Mouse (Mus musculus): ENCODE measurements around the gene Gm6034. TPM values are rescaled to one million over a fixed set of nuclear protein-coding genes. Genes with fewer than 3 reads are reported as not detected.
"Not testable (repeated sequence)": the region's sequence is repeated elsewhere in the genome, so short reads cannot be mapped to it uniquely, and the experiment has no call there.

The Gm6034 gene
- total and polyA plus RNA-seq, 3 experiments = not detected

GRCm38 (mm10) chr17:35998545-35999305 is 44.0 kb upstream of the Gm6034 start:
- Histone ChIP-seq H3K36me3 (replicated peaks) (peaks cover 41% of the 10 kb centered on the region), H3K4me1 (ENCODE audit: insufficient read depth, low read depth, low read length) (peaks cover 82% of the 10 kb centered on the region), H3K4me3 (ENCODE audit: low read depth, low read length) (peak overlapping the region; percentile 66), H3K9me3 (replicated peaks) (peaks cover 30% of the 10 kb centered on the region), H3K27me3 (ENCODE audit: insufficient read depth, low read length) (no peaks in the 10 kb centered on the region)
- DNase-seq (ENCODE audit: low spot score) (no peak), ATAC-seq (ENCODE audit: extremely low read depth, insufficient number of reproducible peaks, low FRiP score, poor library complexity, severe bottlenecking) (no peak)
- no peak for TF ChIP-seq GATA1 (IDR thresholded peaks at IDR 0.05; ENCODE audit: borderline replicate concordance, low read length)
- no peak for TF ChIP-seq CTCF (IDR thresholded peaks at IDR 0.05; ENCODE audit: low read depth, low read length)
- TF ChIP-seq GATA2 (IDR thresholded peaks at IDR 0.05; ENCODE audit: borderline replicate concordance, low read depth, low read length) = no peak
- TF ChIP-seq TAL1 (conservative IDR thresholded peaks at IDR 0.05; ENCODE audit: low read depth, low read length) = no peak
- no peak for TF ChIP-seq POLR2AphosphoS5 (IDR thresholded peaks at IDR 0.05; ENCODE audit: insufficient replicate concordance, low read depth, low read length)

- Histone ChIP-seq H3K9me3 (replicated peaks) (peaks cover 30% of the 10 kb centered on the region), H3K27me3 (ENCODE audit: insufficient read depth, low read length) (no peaks in the 10 kb centered on the region), H3K36me3 (replicated peaks) (peaks cover 47% of the 10 kb centered on the region), H3K4me1 (ENCODE audit: insufficient read depth, low read depth, low read length) (peaks cover 84% of the 10 kb centered on the region), H3K4me3 (ENCODE audit: low read depth, low read length) (no peak overlapping the region)
- ATAC-seq (ENCODE audit: extremely low read depth, insufficient number of reproducible peaks, low FRiP score, poor library complexity, severe bottlenecking) = no peak
- DNase-seq (ENCODE audit: low spot score) = no peak
- TF ChIP-seq GATA1 (IDR thresholded peaks at IDR 0.05; ENCODE audit: borderline replicate concordance, low read length) (no peak), CTCF (IDR thresholded peaks at IDR 0.05; ENCODE audit: low read depth, low read length) (no peak), TAL1 (conservative IDR thresholded peaks at IDR 0.05; ENCODE audit: low read depth, low read length) (no peak), GATA2 (IDR thresholded peaks at IDR 0.05; ENCODE audit: borderline replicate concordance, low read depth, low read length) (no peak), POLR2AphosphoS5 (IDR thresholded peaks at IDR 0.05; ENCODE audit: insufficient replicate concordance, low read depth, low read length) (no peak)
These were observed 43.4 kb upstream of the Gm6034 start for GRCm38 (mm10) chr17:35999356-35999755.

- Histone ChIP-seq H3K9me3 (replicated peaks) (peaks cover 30% of the 10 kb centered on the region), H3K27me3 (ENCODE audit: insufficient read depth, low read length) (no peaks in the 10 kb centered on the region), H3K36me3 (replicated peaks) (peaks cover 54% of the 10 kb centered on the region), H3K4me1 (ENCODE audit: insufficient read depth, low read depth, low read length) (peaks cover 91% of the 10 kb centered on the region), H3K4me3 (ENCODE audit: low read depth, low read length) (no peak overlapping the region)
- TF ChIP-seq GATA2 (IDR thresholded peaks at IDR 0.05; ENCODE audit: borderline replicate concordance, low read depth, low read length) (no peak), TAL1 (conservative IDR thresholded peaks at IDR 0.05; ENCODE audit: low read depth, low read length) (no peak), POLR2AphosphoS5 (IDR thresholded peaks at IDR 0.05; ENCODE audit: insufficient replicate concordance, low read depth, low read length) (no peak), GATA1 (IDR thresholded peaks at IDR 0.05; ENCODE audit: borderline replicate concordance, low read length) (no peak), CTCF (IDR thresholded peaks at IDR 0.05; ENCODE audit: low read depth, low read length) (no peak)
- DNase-seq (ENCODE audit: low spot score) = no peak
- no peak for ATAC-seq (ENCODE audit: extremely low read depth, insufficient number of reproducible peaks, low FRiP score, poor library complexity, severe bottlenecking)
These were observed 42.4 kb upstream of the Gm6034 start for GRCm38 (mm10) chr17:36000349-36000748.

- no peak for DNase-seq (ENCODE audit: low spot score)
These were observed 41.5 kb upstream of the Gm6034 start for GRCm38 (mm10) chr17:36001121-36001897.

GRCm38 (mm10) chr17:36001966-36002365 is 40.8 kb upstream of the Gm6034 start:
- DNase-seq (ENCODE audit: low spot score) (peak; percentile 57), ATAC-seq (ENCODE audit: extremely low read depth, insufficient number of reproducible peaks, low FRiP score, poor library complexity, severe bottlenecking) (peak; percentile 67)
- peaks cover 91% of the 10 kb centered on the region for H3K4me1 ChIP-seq (ENCODE audit: insufficient read depth, low read depth, low read length)
- H3K9me3 ChIP-seq (replicated peaks) = peaks cover 30% of the 10 kb centered on the region
- peaks cover 67% of the 10 kb centered on the region for H3K36me3 ChIP-seq (replicated peaks)
- H3K27me3 ChIP-seq (ENCODE audit: insufficient read depth, low read length) = no peaks in the 10 kb centered on the region
- no peak overlapping the region; the same call in 1 of the 2 replicates for H3K4me3 ChIP-seq (ENCODE audit: low read depth, low read length)
- TF ChIP-seq CTCF (IDR thresholded peaks at IDR 0.05; ENCODE audit: low read depth, low read length) = no peak
- no peak for TF ChIP-seq POLR2AphosphoS5 (IDR thresholded peaks at IDR 0.05; ENCODE audit: insufficient replicate concordance, low read depth, low read length)
- peak; percentile 74 for TF ChIP-seq TAL1 (conservative IDR thresholded peaks at IDR 0.05; ENCODE audit: low read depth, low read length)
- TF ChIP-seq GATA2 (IDR thresholded peaks at IDR 0.05; ENCODE audit: borderline replicate concordance, low read depth, low read length) = no peak
- no peak for TF ChIP-seq GATA1 (IDR thresholded peaks at IDR 0.05; ENCODE audit: borderline replicate concordance, low read length)

More at GRCm38 (mm10) chr17:36001121-36001897, 41.5 kb upstream of the Gm6034 start:
- H3K27me3 ChIP-seq (ENCODE audit: insufficient read depth, low read length) = no peaks in the 10 kb centered on the region
- H3K4me3 ChIP-seq (ENCODE audit: low read depth, low read length) = peak overlapping the region; percentile 42; the same call in 1 of the 2 replicates
- no peak for ATAC-seq (ENCODE audit: extremely low read depth, insufficient number of reproducible peaks, low FRiP score, poor library complexity, severe bottlenecking)
- H3K4me1 ChIP-seq (ENCODE audit: insufficient read depth, low read depth, low read length) = peaks cover 91% of the 10 kb centered on the region
- H3K36me3 ChIP-seq (replicated peaks) = peaks cover 60% of the 10 kb centered on the region
- H3K9me3 ChIP-seq (replicated peaks) = peaks cover 30% of the 10 kb centered on the region
- TF ChIP-seq TAL1 (conservative IDR thresholded peaks at IDR 0.05; ENCODE audit: low read depth, low read length) (no peak), CTCF (IDR thresholded peaks at IDR 0.05; ENCODE audit: low read depth, low read length) (no peak), GATA2 (IDR thresholded peaks at IDR 0.05; ENCODE audit: borderline replicate concordance, low read depth, low read length) (no peak), POLR2AphosphoS5 (IDR thresholded peaks at IDR 0.05; ENCODE audit: insufficient replicate concordance, low read depth, low read length) (no peak), GATA1 (IDR thresholded peaks at IDR 0.05; ENCODE audit: borderline replicate concordance, low read length) (no peak)

GRCm38 (mm10) chr17:36003331-36003730 is 39.4 kb upstream of the Gm6034 start:
- ATAC-seq (ENCODE audit: extremely low read depth, insufficient number of reproducible peaks, low FRiP score, poor library complexity, severe bottlenecking) = no peak
- no peak for DNase-seq (ENCODE audit: low spot score)
- Histone ChIP-seq H3K4me3 (ENCODE audit: low read depth, low read length) (no peak overlapping the region; the same call in 1 of the 2 replicates), H3K4me1 (ENCODE audit: insufficient read depth, low read depth, low read length) (peaks cover 78% of the 10 kb centered on the region), H3K27me3 (ENCODE audit: insufficient read depth, low read length) (no peaks in the 10 kb centered on the region), H3K9me3 (replicated peaks) (peaks cover 30% of the 10 kb centered on the region), H3K36me3 (replicated peaks) (peaks cover 65% of the 10 kb centered on the region)
- no peak for TF ChIP-seq CTCF (IDR thresholded peaks at IDR 0.05; ENCODE audit: low read depth, low read length)
- no peak for TF ChIP-seq GATA1 (IDR thresholded peaks at IDR 0.05; ENCODE audit: borderline replicate concordance, low read length)
- TF ChIP-seq POLR2AphosphoS5 (IDR thresholded peaks at IDR 0.05; ENCODE audit: insufficient replicate concordance, low read depth, low read length) = no peak
- TF ChIP-seq TAL1 (conservative IDR thresholded peaks at IDR 0.05; ENCODE audit: low read depth, low read length) = no peak
- no peak for TF ChIP-seq GATA2 (IDR thresholded peaks at IDR 0.05; ENCODE audit: borderline replicate concordance, low read depth, low read length)

GRCm38 (mm10) chr17:36004409-36004808 is 38.4 kb upstream of the Gm6034 start:
- peaks cover 30% of the 10 kb centered on the region for H3K9me3 ChIP-seq (replicated peaks)
- peaks cover 68% of the 10 kb centered on the region for H3K4me1 ChIP-seq (ENCODE audit: insufficient read depth, low read depth, low read length)
- not testable (repeated sequence) for H3K4me3 ChIP-seq (ENCODE audit: low read depth, low read length); ATAC-seq (ENCODE audit: extremely low read depth, insufficient number of reproducible peaks, low FRiP score, poor library complexity, severe bottlenecking); DNase-seq (ENCODE audit: low spot score); H3K27me3 ChIP-seq (ENCODE audit: insufficient read depth, low read length)
- peaks cover 62% of the 10 kb centered on the region for H3K36me3 ChIP-seq (replicated peaks)

All from G1E (cell line).